Mouse (Mus musculus) spleen, adult 2 months (tissue): ENCODE results near the gene Hipk1.
"Not testable (repeated sequence)": the region's sequence is repeated elsewhere in the genome, so short reads cannot be mapped to it uniquely, and the experiment has no call there.

Experiments used
- CTCF ChIP-seq: fragments of 200-500 bp; IDR thresholded peaks from 2 replicates; pipeline ENCODE4 v1.5.1; 2011; ENCODE audit warnings: mild to moderate bottlenecking, inconsistent platforms; ENCODE audit not compliant: insufficient read depth, insufficient read length, insufficient replicate concordance; ENCODE audit errors: extremely low read depth
- POLR2A ChIP-seq: fragments of 200-500 bp; IDR thresholded peaks from 2 replicates; pipeline ENCODE4 v1.6.1; 2011; ENCODE audit warnings: low read depth, low read length, inconsistent platforms

GRCm38 (mm10) chr3:103840946-103841345 is 49.6 kb upstream of the Hipk1 start:
- TF ChIP-seq POLR2A, CTCF: not testable (repeated sequence)
